Mouse (Mus musculus): ENCODE results near the gene Rps19.
"Not testable (repeated sequence)": the region's sequence is repeated elsewhere in the genome, so short reads cannot be mapped to it uniquely, and the experiment has no call there.

The Rps19 gene

DNA sequence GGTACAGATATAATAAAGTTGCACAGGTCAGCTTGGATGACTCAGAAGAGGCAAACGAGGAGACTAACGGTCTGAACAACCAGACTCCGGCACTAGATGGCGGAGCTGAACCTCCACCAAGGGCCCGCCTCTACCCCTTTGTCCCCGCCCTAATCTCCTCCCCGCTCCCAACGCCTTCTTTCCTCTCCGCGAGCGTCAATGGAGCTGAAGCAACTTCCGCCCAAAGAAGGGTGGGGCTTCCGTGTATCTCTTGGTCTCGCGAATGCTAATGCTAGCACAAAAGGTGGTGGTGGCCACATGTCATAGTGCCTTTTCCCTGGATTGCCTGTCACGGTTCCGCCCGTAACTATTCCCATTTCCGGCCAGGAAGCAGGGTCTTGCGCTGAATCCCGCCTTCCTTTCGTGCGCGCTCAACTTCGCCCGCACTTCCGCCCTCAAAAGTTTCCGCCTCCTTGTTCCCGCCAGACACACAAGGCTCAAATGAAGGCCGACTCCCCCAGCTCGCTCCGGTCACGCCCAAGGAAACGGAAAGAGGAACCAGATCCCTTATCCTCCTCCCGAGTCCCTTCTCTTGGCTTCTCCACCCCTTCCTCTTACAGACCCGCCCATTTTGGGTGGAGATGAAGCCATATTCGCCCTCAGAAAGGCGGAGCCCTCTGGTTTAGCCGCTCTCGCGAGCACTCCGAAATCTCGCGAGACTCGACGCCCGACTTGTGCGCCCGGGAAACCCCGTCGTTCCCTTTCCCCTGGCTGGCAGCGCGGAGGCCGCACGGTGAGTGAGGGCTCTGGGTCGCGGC, at the start of gene Rps19:
TSS of gene Rps19 (plus strand) at position 476 of the 797 bp plus-strand sequence.
- peak; percentile 99 for DNase-seq

DNA sequence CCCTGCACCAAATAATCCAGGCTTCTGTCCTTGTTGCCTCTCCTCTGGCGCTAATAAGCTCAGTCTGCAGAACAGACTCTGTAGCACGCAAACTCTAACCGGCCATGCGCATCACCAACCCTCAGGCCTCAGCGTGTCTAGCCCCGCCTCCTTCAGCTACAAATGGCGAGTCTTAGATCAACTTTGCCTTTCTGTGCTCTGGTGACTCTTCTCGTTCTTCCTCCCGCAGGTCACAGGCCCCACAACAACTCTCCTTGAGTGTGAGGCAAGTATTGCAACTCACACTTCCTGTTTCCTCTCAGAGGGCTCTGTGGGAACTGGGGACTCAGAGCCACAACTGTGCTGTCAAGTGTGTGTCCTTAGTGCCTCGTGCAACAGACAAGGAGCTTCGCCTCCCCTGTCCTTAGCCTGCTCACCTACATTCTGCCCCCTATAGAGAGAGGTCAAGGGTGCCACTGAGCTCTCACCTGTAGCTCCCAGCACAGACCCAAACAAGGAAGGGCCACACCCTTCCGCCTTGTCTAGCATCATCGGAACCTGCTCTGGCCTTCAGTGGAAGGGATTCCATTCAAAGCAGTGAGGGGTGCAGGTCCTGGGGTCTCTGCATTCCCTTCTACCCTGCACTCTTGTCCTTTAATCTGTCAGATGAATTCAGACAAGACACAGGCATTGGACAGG, 45.3 kb upstream of the Rps19 start:
- DNase-seq, result not testable (repeated sequence)

DNA sequence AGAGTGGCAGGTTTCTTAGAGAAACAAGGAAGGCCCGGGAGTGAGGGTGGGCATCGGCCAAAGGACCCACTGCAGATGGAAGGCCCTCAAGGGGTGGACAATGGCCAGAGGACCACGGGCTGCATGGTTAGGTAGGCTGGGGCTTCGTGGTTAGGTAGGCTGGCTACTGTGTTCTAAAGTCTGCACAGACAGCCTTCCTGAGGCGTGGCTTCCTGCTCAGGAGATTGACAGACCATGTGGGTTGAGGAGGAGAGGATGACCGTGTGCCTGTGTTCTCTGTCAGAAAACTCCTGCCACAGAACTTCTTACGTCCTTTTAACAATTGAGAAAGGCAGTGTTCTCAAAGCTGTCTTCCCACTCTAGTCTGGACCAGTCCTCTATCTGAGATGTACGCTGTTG, 44.8 kb upstream of the Rps19 start:
- DNase-seq, result no peak

DNA sequence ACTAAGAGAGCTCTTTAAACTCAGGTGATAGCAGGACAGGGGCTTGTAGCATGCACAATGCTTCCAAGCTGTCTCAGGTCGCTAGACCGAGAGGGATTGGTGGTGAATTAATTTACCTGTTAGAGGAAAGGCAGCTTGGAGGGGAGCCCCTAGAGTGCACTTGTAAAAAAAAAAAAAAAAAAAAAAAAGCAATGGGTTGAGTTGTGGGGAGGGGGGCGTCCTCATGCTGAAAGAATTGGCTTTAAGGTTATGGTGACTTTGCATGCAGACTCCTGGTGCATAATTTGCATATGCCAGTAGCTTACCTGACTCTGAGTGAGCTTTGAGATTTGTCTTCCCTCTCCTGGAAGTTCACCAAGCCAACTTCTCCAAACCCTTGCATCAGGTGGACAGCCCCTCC, 43.8 kb upstream of the Rps19 start:
- DNase-seq, result no peak

DNA sequence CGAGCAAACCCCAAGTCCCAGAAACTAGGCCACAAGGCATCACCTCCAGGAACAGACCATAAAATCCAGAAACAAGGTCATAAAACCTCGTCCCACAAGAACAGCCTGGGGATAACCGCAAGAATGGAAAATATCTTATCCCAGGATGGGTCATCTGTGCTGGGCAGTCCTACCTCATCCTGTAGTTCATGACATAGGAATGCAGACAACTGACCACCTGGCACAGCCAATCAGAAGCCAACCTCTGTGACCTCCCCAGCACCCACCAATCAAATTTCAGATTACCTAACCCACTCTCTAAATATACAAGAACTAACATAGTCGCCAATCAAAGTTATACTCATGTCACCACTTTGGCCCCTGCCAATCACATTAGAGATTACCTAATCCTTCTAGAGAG, 43.2 kb upstream of the Rps19 start:
- DNase-seq, result no peak

DNA sequence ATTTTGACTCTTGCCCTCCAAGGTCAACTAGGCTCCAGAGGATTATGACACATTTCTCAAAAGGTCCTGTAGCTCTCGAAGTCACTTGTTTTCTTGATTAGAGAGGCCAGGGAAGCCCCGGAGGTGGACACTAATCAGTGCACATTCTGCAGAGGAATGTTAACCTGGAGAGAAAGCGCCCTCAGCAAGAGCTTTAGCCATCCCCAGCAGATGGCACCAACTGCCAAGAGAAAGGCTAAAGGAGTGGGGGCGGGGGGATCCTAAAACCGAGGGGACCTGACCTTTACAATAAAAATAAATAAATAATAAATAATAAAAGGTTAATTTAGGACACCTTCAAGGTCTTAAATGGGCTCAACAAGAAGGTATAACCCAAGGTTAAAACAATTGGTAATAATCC, 40.0 kb upstream of the Rps19 start:
- no peak for DNase-seq

DNA sequence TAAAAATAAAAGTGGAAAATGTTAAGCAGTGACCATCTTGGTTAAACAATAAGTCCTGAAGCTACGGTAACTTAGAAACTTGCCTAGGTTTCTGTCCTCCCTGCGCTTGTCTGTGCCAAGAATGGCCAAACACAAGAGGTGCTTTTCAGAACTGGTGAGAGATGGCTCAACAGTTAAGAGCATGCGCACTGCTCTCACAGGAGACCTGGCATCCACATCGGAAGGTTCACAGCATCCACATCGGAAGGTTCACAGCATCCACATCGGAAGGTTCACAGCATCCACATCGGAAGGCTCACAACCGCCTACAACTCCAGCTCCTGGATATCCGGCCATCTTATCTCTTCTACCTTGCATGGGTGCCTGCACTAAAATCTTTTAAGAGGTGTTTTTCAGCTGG, 39.0 kb upstream of the Rps19 start:
- no peak for DNase-seq

DNA sequence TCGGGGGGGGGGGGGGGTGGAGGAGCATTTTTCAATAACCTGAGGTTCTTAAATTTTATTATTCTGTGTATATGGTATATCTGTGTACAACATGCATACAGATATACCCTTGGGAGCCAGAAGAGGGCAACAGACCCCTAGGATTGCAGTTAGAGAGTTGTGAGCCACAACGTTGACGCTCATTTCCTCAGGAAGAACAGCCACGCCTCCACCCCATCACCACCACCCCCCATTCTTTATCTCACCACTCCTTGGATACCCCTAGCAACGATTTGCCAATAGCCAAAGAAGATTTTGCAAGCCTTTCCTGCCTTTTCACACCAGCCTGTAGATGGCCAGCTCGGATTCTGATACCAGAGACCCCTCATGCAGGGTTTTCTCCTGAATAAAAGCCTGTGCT, 38.5 kb upstream of the Rps19 start:
- DNase-seq, result no peak

DNA sequence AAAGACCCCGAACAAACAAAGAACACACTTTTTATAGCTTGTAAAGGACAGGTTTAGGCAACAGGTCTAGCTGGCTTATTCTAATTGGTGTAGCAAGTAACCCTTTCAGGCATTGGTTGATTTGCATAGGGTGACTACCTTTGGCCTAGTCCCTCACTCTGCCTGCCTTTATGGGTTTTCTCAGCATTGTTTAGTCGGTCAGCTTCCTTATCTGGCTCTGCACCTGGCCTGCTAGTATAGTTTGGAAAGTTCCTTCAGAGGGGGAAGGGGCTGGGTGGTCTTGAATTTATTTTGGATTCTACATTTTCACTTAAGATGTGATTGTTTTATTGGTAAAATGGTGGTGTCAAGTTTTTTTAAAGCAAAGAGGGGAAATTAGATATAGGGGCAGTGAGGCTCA, 37.6 kb upstream of the Rps19 start:
- not testable (repeated sequence) for DNase-seq

DNA sequence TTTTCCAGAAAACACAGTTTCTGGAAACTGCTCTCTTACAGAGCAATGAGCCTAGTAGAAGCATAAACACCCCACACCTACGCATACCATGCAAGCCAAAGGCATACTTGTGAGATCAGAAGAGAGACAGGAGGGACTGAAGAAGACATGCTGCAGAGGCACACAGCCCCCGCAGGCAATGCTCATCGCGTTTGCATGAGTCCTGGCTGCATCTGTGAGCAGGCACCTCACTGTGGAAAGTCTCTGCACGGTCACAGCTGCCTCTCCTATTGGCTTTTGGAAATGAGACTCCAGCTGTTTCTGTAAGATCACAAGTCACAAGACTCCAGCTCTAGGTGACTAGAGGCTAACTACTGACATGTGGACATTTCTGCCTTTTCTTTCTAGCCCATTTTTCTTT, 34.0 kb upstream of the Rps19 start:
- peak; percentile 62 for DNase-seq

DNA sequence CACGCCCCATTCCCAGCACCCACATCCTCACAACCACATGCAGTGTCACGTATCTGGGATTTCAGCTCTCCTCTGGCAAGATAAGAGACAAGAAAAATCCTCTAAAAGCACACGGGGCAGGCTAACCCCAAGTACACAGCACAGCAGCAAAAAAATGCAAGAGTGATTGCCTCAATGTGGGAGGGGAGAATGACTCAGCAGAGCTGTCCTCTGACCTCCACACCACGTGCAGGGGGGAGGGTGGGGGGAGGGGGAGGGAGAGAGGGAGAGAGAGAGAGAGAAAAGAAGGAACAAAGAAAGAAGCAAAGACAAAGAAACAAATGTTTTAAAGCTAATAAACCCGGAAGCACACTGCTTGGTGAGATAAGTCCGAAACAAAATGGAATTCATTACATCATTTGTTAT, 33.3 kb upstream of the Rps19 start:
- DNase-seq, result no peak

DNA sequence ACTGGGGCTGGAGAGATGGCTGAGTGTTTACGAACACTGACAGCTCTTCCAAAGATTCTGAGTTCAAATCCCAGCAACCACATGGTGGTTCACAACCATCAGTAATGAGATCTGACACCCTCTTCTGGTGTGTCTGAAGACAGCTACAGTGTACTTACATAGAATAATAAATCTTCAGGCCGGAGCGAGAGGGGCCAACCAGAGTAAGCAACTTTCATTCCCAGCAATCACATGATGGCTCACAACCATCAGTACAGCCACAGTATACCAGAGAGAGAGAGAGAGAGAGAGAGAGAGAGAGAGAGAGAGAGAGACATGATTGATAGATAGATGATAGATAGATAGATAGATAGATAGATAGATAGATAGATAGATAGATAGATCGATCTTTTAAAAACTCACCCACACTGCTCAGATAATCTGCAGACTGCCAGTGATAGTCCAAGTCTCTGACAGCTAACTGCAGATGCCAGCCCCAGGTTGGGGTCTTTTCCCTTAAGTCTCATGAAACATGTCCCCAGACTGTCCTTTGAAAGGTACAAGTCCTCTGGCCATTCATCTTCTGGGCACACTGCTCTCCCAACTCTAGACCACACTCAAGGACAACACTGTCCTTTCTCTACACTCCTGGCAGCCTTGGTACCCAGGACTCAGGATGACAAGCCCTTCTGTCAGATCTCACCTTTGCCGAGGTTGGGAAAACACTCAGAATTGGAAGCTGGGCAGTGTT, 32.4 kb upstream of the Rps19 start:
- DNase-seq, result no peak

DNA sequence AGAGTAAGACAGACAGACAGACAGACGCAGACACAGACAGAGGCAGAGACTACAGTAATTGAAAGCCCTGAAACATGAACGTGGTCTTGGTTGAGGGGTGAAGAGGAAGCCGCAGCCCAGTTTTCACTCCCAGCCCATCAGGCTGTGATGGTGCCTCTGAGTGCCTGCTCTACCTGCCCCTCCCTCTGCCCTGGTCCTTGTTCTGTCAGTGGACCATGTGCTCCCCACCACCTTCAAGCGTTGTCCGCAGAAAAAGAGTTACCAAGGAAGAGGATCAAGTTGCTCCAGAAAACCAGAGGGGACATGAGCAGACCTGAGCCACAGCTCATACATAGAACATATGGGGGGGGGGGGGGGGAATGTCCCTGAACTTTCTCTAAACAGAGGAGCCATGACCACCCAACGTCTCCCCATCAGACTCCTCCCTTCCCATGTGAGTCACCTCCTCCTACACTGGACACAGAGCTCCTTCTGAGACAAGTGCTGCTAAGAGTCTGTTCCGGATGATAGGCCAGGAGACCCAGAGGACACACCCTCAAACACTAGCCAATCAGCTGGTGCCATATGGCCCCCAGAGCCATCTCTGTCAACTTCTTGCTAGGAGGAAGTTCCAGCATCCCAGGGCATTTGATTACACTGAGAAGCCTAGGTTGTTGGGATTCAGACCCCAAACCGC, 31.5 kb upstream of the Rps19 start:
- DNase-seq, result no peak

DNA sequence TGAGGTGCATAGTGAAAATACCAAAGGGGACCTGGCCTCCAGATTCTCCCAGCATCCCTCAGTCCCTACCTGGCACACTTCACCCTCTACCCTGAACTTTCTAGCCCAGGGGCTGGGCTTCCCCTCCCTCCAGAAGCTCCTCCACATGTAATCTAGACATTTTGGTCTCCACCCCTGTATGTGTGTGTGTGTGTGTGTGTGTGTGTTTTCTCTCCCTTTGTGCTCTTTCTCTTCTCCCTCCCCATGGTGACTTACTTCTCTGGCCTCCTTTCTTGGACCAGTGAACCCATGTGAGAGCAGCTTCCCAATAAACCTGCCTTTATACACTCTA, 31.0 kb upstream of the Rps19 start:
- DNase-seq, result no peak

DNA sequence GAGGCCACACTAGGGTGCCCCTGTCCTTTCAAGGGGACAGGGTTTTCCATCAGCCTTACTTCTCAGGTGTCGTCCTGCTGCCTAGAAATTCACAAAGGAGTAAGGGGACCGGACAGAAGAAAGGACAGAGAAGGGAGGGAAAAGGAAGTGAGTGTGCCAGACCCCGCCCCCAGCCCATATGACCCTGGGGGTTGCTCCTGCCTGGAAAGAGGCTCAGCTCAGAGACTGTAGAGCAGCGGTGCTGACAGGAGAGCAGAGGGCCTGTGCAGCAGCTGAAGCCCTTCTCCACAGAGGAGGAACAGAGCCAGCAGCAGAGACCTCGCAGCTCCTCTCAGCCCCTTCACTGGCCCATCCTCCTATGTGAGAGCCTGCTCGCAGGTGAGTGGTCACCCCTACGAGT, 30.5 kb upstream of the Rps19 start:
- no peak for DNase-seq

DNA sequence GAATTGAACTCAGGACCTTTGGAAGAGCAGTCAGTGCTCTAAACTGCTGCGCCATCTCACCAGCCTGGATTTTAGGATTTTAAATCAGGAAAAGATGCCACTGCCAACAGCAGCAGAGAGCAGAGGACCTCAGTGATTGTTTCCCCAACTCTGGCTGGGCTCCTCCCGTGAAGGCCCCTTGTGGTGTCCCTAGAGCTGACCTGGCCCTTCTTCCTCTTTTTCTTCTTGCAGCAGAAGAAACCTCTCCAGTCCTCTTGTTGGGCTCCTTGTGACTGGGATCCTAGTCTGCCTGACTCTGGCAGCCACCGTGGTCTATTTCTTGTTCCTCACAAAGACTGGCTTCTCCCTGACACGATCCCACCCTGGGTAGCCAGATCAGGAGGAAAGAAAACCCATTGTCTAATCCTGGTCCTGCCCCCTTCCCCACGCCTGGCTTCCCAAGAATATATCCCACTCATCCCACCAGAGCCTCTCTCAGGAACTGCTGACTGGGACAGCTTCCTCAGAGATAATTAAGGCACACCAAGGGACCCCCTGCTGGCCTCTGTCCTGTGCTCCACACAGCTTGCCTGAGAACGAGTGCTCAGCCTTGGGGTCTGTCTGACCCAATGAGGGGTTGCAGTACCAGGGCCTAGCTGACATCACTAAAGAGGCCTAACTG, 27.6 kb upstream of the Rps19 start:
- no peak for DNase-seq

DNA sequence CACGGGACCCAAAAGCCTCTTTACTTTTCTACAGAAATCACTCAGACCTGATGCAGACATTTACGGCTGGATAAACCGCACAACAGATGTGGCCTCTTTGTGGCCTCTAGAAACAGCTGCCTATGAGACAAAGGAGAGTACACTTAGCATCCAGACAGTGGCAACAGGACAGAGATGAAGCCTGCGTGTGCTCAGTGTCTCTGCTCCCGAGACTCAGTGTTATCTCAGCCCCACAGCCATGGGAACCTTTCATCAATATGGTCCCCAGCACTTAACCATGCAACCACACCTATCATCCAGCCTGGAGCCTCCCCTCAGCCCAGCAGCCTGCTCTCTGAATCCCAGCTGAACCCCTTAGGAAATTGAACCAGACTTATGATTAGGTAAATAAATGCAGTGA, 24.9 kb upstream of the Rps19 start:
- DNase-seq, result no peak

DNA sequence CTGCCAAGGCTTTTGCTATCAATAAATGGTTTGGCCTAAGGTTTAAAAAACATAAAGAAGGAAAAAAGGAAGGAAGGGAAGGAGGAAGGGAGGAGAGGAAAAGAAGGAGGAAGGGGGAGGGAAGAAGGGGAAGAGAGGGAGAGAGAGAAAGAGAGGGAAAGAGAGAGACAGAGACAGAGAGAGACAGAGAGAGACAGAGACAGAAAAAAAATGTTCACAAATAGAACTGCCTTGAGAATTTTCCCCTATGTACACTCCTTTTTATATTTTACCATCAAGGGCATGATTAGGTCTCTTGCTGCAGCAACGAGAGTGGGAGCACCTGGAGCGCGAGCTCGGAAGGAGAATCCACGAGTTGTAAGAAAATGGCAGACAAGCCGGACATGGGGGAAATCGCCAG, 22.3 kb upstream of the Rps19 start, which contains the start of gene Gm9844:
TSS of gene Gm9844 (plus strand) at position 301 of the 400 bp plus-strand sequence.
- no peak for DNase-seq

DNA sequence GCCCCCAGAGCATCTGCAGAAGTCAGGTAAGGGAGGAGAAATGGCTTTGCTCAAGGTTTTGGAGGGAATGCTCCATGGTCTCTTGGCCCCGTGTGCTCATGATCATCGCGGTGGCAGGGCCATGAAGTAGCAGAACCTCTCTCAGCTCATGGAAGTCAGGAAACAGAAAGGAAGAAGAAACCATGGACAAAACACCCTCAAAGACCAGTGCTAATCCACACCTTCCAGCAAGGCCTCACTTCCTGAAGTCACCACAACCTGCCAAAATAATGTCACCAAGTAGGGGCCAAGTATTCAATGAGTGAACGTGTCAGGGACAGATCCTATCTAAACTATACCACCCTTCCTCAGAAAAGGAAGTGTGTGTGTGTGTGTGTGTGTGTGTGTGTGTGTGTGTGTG, 21.3 kb upstream of the Rps19 start:
- DNase-seq, result no peak

DNA sequence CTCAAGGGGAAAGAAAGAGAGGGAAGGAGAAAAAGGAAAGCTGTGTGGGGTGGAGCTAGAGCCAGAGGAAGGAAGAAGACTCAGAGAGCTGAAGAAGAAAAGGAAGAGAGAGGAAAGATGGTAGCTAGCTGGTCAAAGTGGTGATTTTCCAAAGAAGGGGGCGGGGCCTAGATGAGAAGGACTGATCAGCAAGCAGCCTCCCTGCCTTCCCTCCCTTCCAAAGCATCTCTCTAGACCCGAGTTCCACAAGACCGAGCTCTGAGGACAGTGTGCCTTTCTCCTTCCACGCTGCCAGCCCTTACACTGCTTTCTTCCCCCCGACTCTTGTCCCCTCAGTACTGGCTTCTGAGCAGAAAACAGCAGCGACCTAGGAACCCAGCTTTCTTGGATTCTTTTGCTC, 20.0 kb upstream of the Rps19 start:
- no peak for DNase-seq

DNA sequence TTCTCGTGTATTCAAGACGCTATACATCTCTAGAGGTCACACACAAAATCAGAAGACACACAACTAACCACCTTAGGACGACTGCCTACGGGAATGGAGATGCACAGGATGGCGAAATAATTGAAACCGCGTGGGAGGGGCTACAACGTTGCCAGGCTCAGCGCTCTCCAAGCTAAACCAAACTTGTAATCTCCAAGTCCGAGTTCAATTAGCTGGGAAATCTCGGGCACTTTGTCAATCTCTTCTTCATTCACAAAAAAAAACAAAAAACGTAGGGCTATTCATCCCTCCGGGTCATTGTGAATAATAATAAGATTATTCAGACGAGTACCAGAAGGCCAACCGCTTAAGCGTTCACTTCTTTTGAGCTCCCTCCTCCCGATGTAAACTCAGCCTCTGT, 15.1 kb upstream of the Rps19 start:
- no peak for DNase-seq

DNA sequence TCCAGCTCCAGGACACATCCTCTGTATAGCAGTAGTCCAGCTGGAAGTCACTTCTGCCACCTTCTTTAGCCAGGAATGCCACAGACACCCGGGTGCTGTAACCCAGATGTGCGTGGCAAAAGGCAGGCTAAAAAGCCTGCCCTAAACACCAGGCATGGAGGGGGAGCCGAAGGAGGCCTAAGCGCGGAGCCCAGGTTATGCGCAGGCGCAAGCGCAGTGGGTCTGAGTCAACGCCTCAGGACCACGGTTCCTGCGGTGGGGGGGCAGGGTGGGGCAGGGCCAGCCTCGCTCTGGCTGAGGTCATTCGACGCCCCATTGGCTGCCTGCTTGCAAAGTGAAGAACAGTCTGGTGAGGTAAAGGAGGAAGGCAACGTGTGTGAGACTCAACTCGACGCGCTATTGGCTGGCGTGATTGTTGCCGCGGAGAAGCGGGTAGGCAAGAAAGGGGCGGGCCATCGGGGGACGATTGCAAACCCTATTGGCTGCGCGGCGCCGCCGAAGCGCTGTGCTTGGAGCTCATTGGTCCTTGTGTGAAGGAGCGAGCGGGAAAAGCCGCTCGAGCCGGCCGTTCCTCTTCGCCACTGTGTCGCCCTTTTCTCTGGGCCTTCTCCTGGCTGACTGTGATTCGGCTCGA, 14.5 kb upstream of the Rps19 start, which contains the start of the genes Lypd4 and Dmrtc2:
TSS of gene Lypd4 (minus strand) at position 410 of the 634 bp plus-strand sequence.
TSS of gene Dmrtc2 (plus strand) at position 526 of the 634 bp plus-strand sequence.
- no peak for DNase-seq

Measured in layer of hippocampus, adult 9-11 months (tissue).